Mouse (Mus musculus): Measurements from ENCODE around the gene Tdp1. TPM values are rescaled to one million over a fixed set of nuclear protein-coding genes. Genes with fewer than 3 reads are reported as not detected.

The Tdp1 gene
- polyA plus RNA-seq, 1 experiment from 2014 or later: 70.4 TPM

DNA sequence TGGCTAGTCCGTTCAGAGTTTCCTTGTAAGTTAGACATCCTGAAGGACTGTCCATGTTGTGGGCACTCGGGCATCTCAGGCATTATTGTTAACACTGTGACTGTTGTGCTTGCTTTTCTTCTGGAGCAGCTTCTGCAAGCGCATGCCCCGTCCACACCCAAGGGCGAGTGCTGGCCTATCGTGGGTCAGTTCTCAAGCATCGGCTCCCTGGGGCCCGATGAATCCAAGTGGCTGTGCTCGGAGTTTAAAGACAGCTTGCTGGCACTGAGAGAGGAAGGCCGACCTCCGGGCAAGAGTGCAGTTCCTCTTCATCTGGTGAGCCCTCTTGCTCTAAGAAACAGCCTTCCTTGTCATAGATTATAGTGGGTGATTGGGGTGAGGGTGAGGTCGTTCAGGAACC is 27.1 kb downstream of the Tdp1 start:
- Histone ChIP-seq H3K9ac (ENCODE audit: low read depth, low read length) (no peak overlapping the region), H3K36me3 (ENCODE audit: control insufficient read depth, insufficient read depth, low read length) (peaks cover 42% of the 10 kb centered on the region), H3K4me2 (replicated peaks; ENCODE audit: low read depth, low read length) (no peak overlapping the region), H3K27me3 (ENCODE audit: control insufficient read depth, insufficient read depth, low read length) (no peaks in the 10 kb centered on the region), H3K4me1 (ENCODE audit: control insufficient read depth, insufficient read depth, low read length) (no peaks in the 10 kb centered on the region), H3K27ac (ENCODE audit: low read depth, low read length) (no peak overlapping the region), H3K4me3 (ENCODE audit: low read length) (no peak overlapping the region), H3K9me3 (ENCODE audit: control insufficient read depth, low read length) (no peaks in the 10 kb centered on the region)
- ATAC-seq (ENCODE audit: low FRiP score, low TSS enrichment): no peak
- 83% methylated on average over 12 of the region's 12 CpGs for WGBS

DNA sequence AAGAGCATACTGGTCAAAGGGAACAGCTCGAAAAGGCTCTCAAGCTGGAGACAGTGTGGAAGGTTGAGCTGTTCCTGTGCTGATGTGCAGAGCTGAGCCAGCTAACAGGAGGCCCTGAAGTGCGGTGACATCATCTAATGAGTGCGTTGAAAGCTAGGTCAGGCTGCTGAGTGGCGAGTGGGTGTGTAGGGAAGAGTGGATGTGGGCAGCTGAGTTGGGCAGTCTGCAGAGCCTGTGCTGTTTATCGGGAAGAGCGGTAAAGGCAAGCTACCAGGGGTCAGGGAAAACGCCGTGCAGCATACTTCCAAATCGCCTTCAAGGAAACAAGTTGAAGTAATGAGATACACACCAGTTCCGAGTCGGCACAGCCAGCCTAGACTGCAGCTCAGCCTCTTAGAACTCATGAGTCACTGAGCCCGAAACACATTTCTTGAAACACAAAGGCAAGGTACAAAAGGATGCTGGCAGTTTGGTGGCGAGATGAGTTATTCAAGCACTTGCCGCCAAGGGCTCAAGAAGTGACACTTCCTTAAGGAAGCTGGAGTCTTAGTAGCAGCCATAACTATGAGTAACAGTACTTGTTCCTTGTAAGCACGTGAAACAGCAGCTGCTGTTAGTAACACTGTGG is 33.6 kb downstream of the Tdp1 start:
- Histone ChIP-seq H3K4me1 (ENCODE audit: control insufficient read depth, insufficient read depth, low read length) (no peaks in the 10 kb centered on the region), H3K9ac (ENCODE audit: low read depth, low read length) (no peak overlapping the region), H3K36me3 (ENCODE audit: control insufficient read depth, insufficient read depth, low read length) (peaks cover 32% of the 10 kb centered on the region; the same call in 1 of the 2 replicates), H3K27ac (ENCODE audit: low read depth, low read length) (no peak overlapping the region), H3K4me3 (ENCODE audit: low read length) (no peak overlapping the region), H3K4me2 (replicated peaks; ENCODE audit: low read depth, low read length) (no peak overlapping the region), H3K9me3 (ENCODE audit: control insufficient read depth, low read length) (no peaks in the 10 kb centered on the region), H3K27me3 (ENCODE audit: control insufficient read depth, insufficient read depth, low read length) (no peaks in the 10 kb centered on the region)
- ATAC-seq (ENCODE audit: low FRiP score, low TSS enrichment): no peak
- 71% methylated on average over 15 of the region's 15 CpGs for WGBS

DNA sequence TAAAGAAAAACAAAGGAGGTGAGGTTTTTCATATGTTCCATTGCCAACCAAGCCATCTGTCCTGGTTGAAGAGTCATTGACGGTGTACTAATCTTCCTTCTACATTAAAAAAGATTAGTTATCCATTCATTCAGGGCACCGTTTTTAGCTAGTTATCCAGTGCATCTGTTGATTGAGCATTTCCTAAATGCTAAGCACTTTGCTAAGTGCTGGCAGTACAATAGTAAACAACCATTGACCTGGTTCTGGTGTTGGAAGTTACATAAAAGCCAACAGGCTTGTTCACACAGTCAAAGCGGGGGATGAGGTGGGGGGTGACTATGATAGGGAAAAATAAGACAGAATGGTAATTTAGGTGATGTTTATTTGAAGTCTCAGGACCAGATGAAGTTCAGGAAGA is 35.3 kb downstream of the Tdp1 start:
- 91% methylated on average over 3 of the region's 3 CpGs for WGBS
- H3K4me1 ChIP-seq (ENCODE audit: control insufficient read depth, insufficient read depth, low read length): no peaks in the 10 kb centered on the region
- H3K36me3 ChIP-seq (ENCODE audit: control insufficient read depth, insufficient read depth, low read length): peaks cover 25% of the 10 kb centered on the region; the same call in 1 of the 2 replicates
- H3K27me3 ChIP-seq (ENCODE audit: control insufficient read depth, insufficient read depth, low read length): no peaks in the 10 kb centered on the region
- no peak overlapping the region for H3K4me3 ChIP-seq (ENCODE audit: low read length)
- H3K4me2 ChIP-seq (replicated peaks; ENCODE audit: low read depth, low read length): no peak overlapping the region
- ATAC-seq (ENCODE audit: low FRiP score, low TSS enrichment): no peak
- no peaks in the 10 kb centered on the region for H3K9me3 ChIP-seq (ENCODE audit: control insufficient read depth, low read length)
- no peak overlapping the region for H3K27ac ChIP-seq (ENCODE audit: low read depth, low read length)
- no peak overlapping the region for H3K9ac ChIP-seq (ENCODE audit: low read depth, low read length)

DNA sequence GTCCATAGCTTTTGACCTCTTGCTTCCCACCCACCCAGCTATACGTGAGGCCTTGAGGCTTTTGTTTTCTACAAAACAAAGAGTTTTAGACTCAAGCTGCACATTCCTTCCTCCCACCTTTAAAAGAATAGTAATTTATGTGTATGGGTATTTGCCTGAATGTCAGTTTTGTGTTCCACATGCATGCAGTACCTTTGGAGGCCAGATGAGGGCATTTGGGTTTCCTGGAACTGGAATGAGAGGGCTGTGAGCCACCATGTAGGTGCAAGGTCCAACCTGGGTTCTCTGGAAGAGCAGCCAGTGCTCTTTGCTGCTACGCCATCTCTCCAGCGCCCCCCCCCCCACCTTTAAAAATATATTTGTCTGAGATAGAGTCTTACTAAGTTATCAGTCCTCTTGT is 36.7 kb downstream of the Tdp1 start:
- Histone ChIP-seq H3K9ac (ENCODE audit: low read depth, low read length) (no peak overlapping the region), H3K27ac (ENCODE audit: low read depth, low read length) (no peak overlapping the region), H3K4me3 (ENCODE audit: low read length) (no peak overlapping the region), H3K36me3 (ENCODE audit: control insufficient read depth, insufficient read depth, low read length) (peaks cover 19% of the 10 kb centered on the region; the same call in 1 of the 2 replicates), H3K4me1 (ENCODE audit: control insufficient read depth, insufficient read depth, low read length) (no peaks in the 10 kb centered on the region), H3K27me3 (ENCODE audit: control insufficient read depth, insufficient read depth, low read length) (no peaks in the 10 kb centered on the region), H3K4me2 (replicated peaks; ENCODE audit: low read depth, low read length) (no peak overlapping the region), H3K9me3 (ENCODE audit: control insufficient read depth, low read length) (no peaks in the 10 kb centered on the region)
- no peak for ATAC-seq (ENCODE audit: low FRiP score, low TSS enrichment)
- WGBS: 88% methylated on average over 3 of the region's 3 CpGs

DNA sequence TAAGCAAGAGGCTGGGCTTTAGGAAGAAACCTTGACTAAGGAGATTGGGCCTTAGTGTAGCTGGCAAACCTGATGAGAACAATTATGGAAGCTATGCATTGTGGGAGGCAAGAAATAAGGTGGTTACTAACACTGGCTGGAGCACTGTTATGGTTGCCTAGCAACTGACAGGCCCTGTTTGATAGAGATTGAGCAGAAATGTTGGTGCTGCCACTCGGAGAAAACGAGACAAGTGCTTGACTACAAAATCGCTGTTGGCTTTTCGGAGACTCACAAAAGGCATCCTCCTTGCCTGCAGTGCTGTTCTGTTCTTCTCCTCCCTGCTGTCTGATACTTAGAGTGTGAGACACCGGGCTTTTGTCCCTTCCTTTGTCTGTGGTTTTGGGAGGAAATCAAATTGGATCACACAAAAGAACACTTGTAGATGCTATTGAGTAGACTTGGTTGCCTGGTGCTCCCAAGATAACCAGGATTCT is 38.9 kb downstream of the Tdp1 start:
- H3K36me3 ChIP-seq (ENCODE audit: control insufficient read depth, insufficient read depth, low read length): peaks cover 17% of the 10 kb centered on the region; the same call in 1 of the 2 replicates
- no peaks in the 10 kb centered on the region for H3K9me3 ChIP-seq (ENCODE audit: control insufficient read depth, low read length)
- H3K4me1 ChIP-seq (ENCODE audit: control insufficient read depth, insufficient read depth, low read length): no peaks in the 10 kb centered on the region
- no peak overlapping the region for H3K27ac ChIP-seq (ENCODE audit: low read depth, low read length)
- H3K4me2 ChIP-seq (replicated peaks; ENCODE audit: low read depth, low read length): no peak overlapping the region
- no peak overlapping the region for H3K4me3 ChIP-seq (ENCODE audit: low read length)
- 82% methylated on average over 5 of the region's 5 CpGs for WGBS
- no peak for ATAC-seq (ENCODE audit: low FRiP score, low TSS enrichment)
- H3K9ac ChIP-seq (ENCODE audit: low read depth, low read length): no peak overlapping the region
- no peaks in the 10 kb centered on the region for H3K27me3 ChIP-seq (ENCODE audit: control insufficient read depth, insufficient read depth, low read length)

DNA sequence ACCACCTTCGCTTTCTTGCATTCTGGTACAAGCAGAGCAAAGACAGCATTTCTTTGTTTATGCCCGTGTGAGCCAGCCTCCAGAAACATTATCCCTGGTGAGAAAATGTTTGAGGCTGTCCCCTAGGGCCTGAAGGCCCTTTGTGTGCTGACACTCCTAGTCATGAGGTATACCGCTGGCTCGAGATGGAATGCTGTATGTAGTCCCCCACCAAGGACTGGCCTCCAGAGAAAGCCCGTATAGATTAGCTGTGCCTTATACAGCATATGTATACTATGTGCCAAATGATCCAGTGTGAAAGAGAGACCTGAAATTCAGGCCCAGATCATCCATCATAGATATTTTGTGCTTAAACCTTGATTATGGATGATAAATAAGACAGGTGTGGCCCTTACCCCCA is 39.4 kb downstream of the Tdp1 start:
- Histone ChIP-seq H3K9me3 (ENCODE audit: control insufficient read depth, low read length) (no peaks in the 10 kb centered on the region), H3K27ac (ENCODE audit: low read depth, low read length) (no peak overlapping the region), H3K36me3 (ENCODE audit: control insufficient read depth, insufficient read depth, low read length) (peaks cover 15% of the 10 kb centered on the region; the same call in 1 of the 2 replicates), H3K27me3 (ENCODE audit: control insufficient read depth, insufficient read depth, low read length) (no peaks in the 10 kb centered on the region), H3K4me2 (replicated peaks; ENCODE audit: low read depth, low read length) (no peak overlapping the region), H3K4me3 (ENCODE audit: low read length) (no peak overlapping the region), H3K9ac (ENCODE audit: low read depth, low read length) (no peak overlapping the region), H3K4me1 (ENCODE audit: control insufficient read depth, insufficient read depth, low read length) (no peaks in the 10 kb centered on the region)
- WGBS: 90% methylated on average over 5 of the region's 5 CpGs
- no peak for ATAC-seq (ENCODE audit: low FRiP score, low TSS enrichment)

DNA sequence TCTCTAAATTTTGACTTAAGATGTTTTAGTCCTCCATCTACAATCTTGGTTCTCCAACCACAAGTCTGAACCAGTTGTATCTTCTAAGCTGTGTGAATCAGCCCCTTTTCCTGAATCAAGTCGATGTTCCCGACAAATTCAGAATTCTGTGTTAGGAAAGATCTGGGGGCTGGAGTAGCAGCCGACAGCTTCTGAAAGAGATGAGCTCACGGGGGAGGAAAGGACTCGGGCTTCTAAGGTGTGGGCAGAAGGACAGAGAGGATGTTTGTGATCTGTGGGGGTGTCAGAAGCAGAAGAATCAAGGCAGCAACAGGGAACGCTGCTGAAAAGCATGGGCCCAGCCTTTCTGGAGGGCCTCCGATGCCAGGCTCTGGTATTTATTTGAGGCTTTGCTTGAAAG is 44.0 kb downstream of the Tdp1 start:
- no peak overlapping the region for H3K4me2 ChIP-seq (replicated peaks; ENCODE audit: low read depth, low read length)
- no peaks in the 10 kb centered on the region for H3K4me1 ChIP-seq (ENCODE audit: control insufficient read depth, insufficient read depth, low read length)
- peaks cover 13% of the 10 kb centered on the region; the same call in 1 of the 2 replicates for H3K36me3 ChIP-seq (ENCODE audit: control insufficient read depth, insufficient read depth, low read length)
- WGBS: 77% methylated on average over 7 of the region's 7 CpGs
- ATAC-seq (ENCODE audit: low FRiP score, low TSS enrichment): no peak
- no peaks in the 10 kb centered on the region for H3K27me3 ChIP-seq (ENCODE audit: control insufficient read depth, insufficient read depth, low read length)
- H3K9ac ChIP-seq (ENCODE audit: low read depth, low read length): no peak overlapping the region
- no peak overlapping the region for H3K27ac ChIP-seq (ENCODE audit: low read depth, low read length)
- H3K9me3 ChIP-seq (ENCODE audit: control insufficient read depth, low read length): no peaks in the 10 kb centered on the region
- no peak overlapping the region for H3K4me3 ChIP-seq (ENCODE audit: low read length)

DNA sequence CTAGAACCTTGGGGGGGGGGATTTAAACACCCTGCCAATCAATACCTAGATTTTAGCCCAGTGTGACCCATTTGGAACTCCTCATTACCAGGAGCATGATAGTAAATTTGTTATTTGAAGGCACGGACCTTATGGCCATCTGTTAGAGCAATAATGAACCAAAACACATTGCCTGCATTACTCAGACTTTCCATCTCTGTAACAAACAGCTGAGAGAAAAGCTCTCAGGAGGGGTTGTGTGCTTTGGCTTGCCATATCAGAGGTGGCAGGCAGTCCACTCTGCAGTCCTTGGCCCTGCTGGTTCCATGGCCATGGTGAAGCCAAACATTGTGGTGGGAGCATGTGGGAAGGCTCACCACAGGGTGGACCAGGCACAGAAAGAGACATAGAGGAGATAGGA is 44.8 kb downstream of the Tdp1 start:
- Histone ChIP-seq H3K4me3 (ENCODE audit: low read length) (no peak overlapping the region), H3K9ac (ENCODE audit: low read depth, low read length) (no peak overlapping the region), H3K4me2 (replicated peaks; ENCODE audit: low read depth, low read length) (no peak overlapping the region), H3K9me3 (ENCODE audit: control insufficient read depth, low read length) (no peaks in the 10 kb centered on the region), H3K36me3 (ENCODE audit: control insufficient read depth, insufficient read depth, low read length) (peaks cover 13% of the 10 kb centered on the region; the same call in 1 of the 2 replicates), H3K27ac (ENCODE audit: low read depth, low read length) (no peak overlapping the region), H3K27me3 (ENCODE audit: control insufficient read depth, insufficient read depth, low read length) (no peaks in the 10 kb centered on the region), H3K4me1 (ENCODE audit: control insufficient read depth, insufficient read depth, low read length) (no peaks in the 10 kb centered on the region)
- WGBS: 66% methylated on average over 1 of the region's 1 CpGs
- ATAC-seq (ENCODE audit: low FRiP score, low TSS enrichment): no peak

DNA sequence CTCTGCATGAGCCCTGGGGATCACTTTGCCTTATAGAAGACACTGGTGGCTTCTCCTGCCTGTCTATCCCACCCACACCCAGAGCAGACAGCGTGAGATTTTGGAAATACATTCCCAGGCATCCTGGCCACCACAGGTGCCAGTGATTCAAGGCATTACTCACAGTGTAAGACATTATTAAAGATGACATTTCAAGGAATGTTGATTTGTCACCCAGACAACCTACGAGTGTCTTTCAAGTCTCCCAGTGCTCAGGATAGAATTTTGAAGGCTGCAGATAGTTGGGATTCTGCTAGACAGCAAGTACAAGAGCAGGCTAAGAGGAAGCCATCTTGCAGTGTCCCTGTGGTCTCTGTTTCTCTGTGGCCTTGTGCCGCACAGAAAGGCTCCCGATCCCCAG is 47.9 kb downstream of the Tdp1 start:
- Histone ChIP-seq H3K9me3 (ENCODE audit: control insufficient read depth, low read length) (no peaks in the 10 kb centered on the region), H3K9ac (ENCODE audit: low read depth, low read length) (no peak overlapping the region), H3K4me2 (replicated peaks; ENCODE audit: low read depth, low read length) (no peak overlapping the region), H3K4me1 (ENCODE audit: control insufficient read depth, insufficient read depth, low read length) (no peaks in the 10 kb centered on the region), H3K36me3 (ENCODE audit: control insufficient read depth, insufficient read depth, low read length) (peaks cover 6% of the 10 kb centered on the region; the same call in 1 of the 2 replicates), H3K27ac (ENCODE audit: low read depth, low read length) (no peak overlapping the region), H3K27me3 (ENCODE audit: control insufficient read depth, insufficient read depth, low read length) (no peaks in the 10 kb centered on the region), H3K4me3 (ENCODE audit: low read length) (no peak overlapping the region)
- WGBS: 90% methylated on average over 4 of the region's 4 CpGs
- ATAC-seq (ENCODE audit: low FRiP score, low TSS enrichment): no peak

Data from kidney, embryonic 14.5 days (tissue).